Mouse (Mus musculus) erythroblast, embryonic 14.5 days (primary cell): ENCODE results near the gene Pnma1.

Experiments
- GATA1 ChIP-seq: IDR thresholded peaks from 2 replicates; pipeline ENCODE4 v1.6.1; 2012; ENCODE audit warnings: low read length, inconsistent platforms, mixed read lengths
- TAL1 ChIP-seq: IDR thresholded peaks from 3 replicates; pipeline ENCODE4 v1.6.1; 2012; ENCODE audit warnings: low read length, inconsistent platforms, mixed read lengths

DNA sequence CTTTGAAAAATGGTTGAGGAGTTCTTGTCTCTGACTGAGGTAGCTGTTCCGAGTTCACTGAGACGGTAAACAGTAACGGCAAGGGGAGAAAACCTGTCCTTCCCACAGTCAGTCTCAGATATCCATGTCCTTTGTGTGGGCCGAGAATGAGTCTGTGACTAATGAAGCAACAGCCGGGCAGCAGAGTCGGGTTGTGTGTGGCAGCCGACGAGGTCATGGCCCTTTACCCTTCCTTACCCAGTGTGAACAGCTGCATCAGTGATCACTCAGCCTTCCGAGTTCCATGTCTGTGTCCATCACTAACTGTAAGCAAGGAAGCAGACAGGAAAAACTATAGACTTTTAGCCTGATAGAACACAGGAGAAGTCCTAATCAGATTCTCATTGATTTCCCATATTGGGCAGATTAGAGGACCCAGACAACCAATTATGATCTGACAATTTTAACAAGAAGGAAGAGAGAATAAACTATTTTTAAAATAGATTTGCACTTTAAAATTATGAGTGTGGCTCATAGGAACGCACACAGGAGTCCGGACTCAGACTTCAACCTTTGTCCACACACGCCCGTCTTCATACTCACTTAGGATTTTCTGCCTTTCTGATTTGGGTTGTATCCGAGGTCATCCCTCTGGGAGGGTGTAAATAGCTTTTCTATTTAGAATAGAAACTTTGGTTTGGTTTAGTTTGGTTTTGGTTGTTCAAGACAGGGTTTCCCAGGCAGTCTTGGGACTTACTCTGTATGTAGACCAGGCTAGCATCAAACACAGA, 5.8 kb downstream of the Pnma1 start:
- TF ChIP-seq TAL1 (no peak), GATA1 (no peak)
